Mouse (Mus musculus) forebrain, postnatal 0 days (tissue): ENCODE data around the gene Eno1. TPM values are rescaled to one million over a fixed set of nuclear protein-coding genes. Genes with fewer than 3 reads are reported as not detected.
A peak's percentile ranks its signal among the peaks of the same experiment; 100 is the strongest.
"Not testable (repeated sequence)": the region's sequence is repeated elsewhere in the genome, so short reads cannot be mapped to it uniquely, and the experiment has no call there.

Experiments
- ATAC-seq: fragments of 200-750 bp; cut with Nextera tagmentation; 2 replicates; pipeline ENCODE4 v1.8.0; 2017; ENCODE audit warnings: mild to moderate bottlenecking, moderate library complexity
- DNase-seq: peaks from one replicate; pipeline ENCODE4 v3.0.0-alpha.2; 2015
- H3K27ac ChIP-seq: fragments of 300-500 bp; sonication (generic); 2 replicates; pipeline ENCODE4 v1.5.1; 2014; ENCODE audit warnings: low read depth, mild to moderate bottlenecking, antibody characterized with exemption, low read length, moderate library complexity, mixed read lengths
- H3K27me3 ChIP-seq: fragments of 300-500 bp; sonication (generic); 2 replicates; pipeline ENCODE4 v1.6.1; 2014; ENCODE audit warnings: mild to moderate bottlenecking, low read length, mixed read lengths; ENCODE audit not compliant: insufficient read depth
- H3K36me3 ChIP-seq: fragments of 300-500 bp; sonication (generic); 2 replicates; pipeline ENCODE4 v1.6.1; 2014; ENCODE audit warnings: mild to moderate bottlenecking, moderate library complexity; ENCODE audit not compliant: insufficient read depth
- H3K4me1 ChIP-seq: fragments of 300-500 bp; sonication (generic); 2 replicates; pipeline ENCODE4 v1.6.1; 2014; ENCODE audit warnings: antibody characterized with exemption; ENCODE audit not compliant: insufficient read depth
- H3K4me2 ChIP-seq: fragments of 300-500 bp; sonication (generic); 2 replicates; pipeline ENCODE4 v1.6.1; 2014; ENCODE audit warnings: low read depth, mild to moderate bottlenecking, moderate library complexity
- H3K4me3 ChIP-seq: fragments of 300-500 bp; sonication (generic); 2 replicates; pipeline ENCODE4 v1.5.1; 2014; ENCODE audit warnings: low read depth, low read length, mixed read lengths
- H3K9ac ChIP-seq: fragments of 300-500 bp; sonication (generic); 2 replicates; pipeline ENCODE4 v1.6.1; 2014; ENCODE audit warnings: mild to moderate bottlenecking
- H3K9me3 ChIP-seq: fragments of 300-500 bp; sonication (generic); 2 replicates; pipeline ENCODE4 v1.6.1; 2016; ENCODE audit warnings: low read length
- CTCF ChIP-seq: sonication (generic); IDR thresholded peaks from 2 replicates; pipeline ENCODE4 v1.5.1; 2016; ENCODE audit warnings: antibody characterized with exemption, control low read depth, low read depth
- WGBS: fragments of 180-500 bp; shearing (Covaris S2); extraction: QIAGEN DNeasy Blood & Tissue Kit; methylation state at CpG from one replicate; pipeline ENCODE4 v1.1.7; 2014; 5-methylcytosine and 5-hydroxymethylcytosine counted together
- polyA plus RNA-seq: library from polyadenylated mRNA; unstranded; fragments of >200 nt; fragmentation: Nextera tagmentation; extraction: Ambion mirVana; gene quantifications from 2 replicates; pipeline ENCODE4 v1.2.1, GENCODE M21; 2015
- total RNA-seq: library from RNA; depleted of rRNA; stranded (reverse); fragments of >200 nt; gene quantifications from 2 replicates; pipeline ENCODE4 v1.2.3, GENCODE M21; 2014

Gene Eno1
- total and polyA plus RNA-seq, 2 experiments from 2014 or later, result 328 to 963 TPM

DNA sequence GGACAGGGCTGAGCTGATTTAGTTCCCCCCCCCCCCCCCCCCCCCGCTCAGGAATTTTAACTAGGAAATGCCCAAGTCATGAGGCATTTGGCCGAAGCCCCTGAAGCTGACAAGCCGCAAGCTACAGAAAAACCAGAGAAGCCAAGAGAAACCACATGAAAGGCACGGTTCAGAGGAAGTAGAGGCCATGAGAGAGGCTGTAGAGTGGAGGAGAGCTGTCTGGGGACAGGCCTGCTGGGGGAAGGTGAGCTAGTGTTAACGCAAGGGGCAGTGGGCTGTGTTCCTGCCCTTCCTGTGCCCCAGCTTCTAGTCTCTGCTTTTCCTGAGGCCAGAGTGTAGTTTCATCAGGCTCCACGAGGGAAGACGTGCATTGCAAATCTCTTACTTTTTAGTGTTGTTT, 33.2 kb downstream of the Eno1 start:
- H3K4me2 ChIP-seq, result no peak overlapping the region
- no peak for DNase-seq
- H3K27ac ChIP-seq, result no peak overlapping the region
- no peak overlapping the region for H3K4me3 ChIP-seq
- TF ChIP-seq CTCF, result no peak
- no peaks in the 10 kb centered on the region for H3K27me3 ChIP-seq
- no peak overlapping the region for H3K9ac ChIP-seq
- no peak for ATAC-seq
- H3K36me3 ChIP-seq, result no peaks in the 10 kb centered on the region
- H3K9me3 ChIP-seq, result no peaks in the 10 kb centered on the region
- 64% methylated on average over 7 of the region's 7 CpGs for whole genome bisulfite sequencing
- no peaks in the 10 kb centered on the region for H3K4me1 ChIP-seq

DNA sequence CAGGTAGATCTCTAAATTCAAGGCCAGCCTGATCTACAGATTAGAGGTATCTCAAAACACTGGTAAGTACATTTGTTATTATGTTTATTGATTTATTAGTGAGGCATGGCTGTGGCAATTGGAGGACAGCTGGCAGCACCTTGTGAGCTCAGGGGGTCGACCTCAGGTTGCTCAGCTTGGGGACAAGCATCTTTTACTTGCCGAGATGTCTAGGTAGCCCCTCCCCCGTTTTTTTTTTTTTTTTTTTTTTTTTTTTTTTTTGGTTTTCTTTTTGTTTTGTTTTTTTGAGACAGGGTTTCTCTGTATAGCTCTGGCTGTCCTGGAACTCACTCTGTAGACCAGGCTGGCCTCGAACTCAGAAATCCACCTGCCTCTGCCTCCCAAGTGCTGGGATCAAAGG, 34.2 kb downstream of the Eno1 start:
- DNase-seq, H3K4me1 ChIP-seq, H3K27ac ChIP-seq, H3K9me3 ChIP-seq, ATAC-seq, H3K4me2 ChIP-seq, H3K36me3 ChIP-seq, H3K4me3 ChIP-seq, H3K9ac ChIP-seq, H3K27me3 ChIP-seq: not testable (repeated sequence)
- 70% methylated on average over 4 of the region's 4 CpGs for WGBS

DNA sequence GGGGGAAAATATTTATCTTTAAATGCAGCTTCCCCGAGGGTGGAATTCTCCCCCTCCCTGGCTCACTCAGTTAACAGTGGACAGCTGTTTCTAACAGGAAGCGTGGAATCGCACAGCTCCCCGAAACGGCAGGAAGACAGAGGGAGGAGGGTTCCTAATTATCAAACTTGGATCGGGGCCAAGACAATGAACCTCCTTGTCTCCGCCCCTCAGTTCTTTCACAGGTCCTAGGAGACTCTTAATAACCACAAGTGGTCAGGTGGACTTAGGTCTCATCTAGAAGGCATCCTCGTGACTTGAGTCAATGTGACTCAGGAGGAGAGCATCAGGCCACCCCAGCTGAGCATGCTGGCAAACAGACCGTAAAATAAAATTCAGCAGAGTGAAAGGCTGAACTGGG, 36.2 kb downstream of the Eno1 start:
- H3K9ac ChIP-seq, result no peak overlapping the region
- H3K4me2 ChIP-seq, result peak overlapping the region; percentile 4; the same call in 1 of the 2 replicates
- no peaks in the 10 kb centered on the region for H3K27me3 ChIP-seq
- H3K9me3 ChIP-seq, result no peaks in the 10 kb centered on the region
- no peaks in the 10 kb centered on the region for H3K4me1 ChIP-seq
- ATAC-seq (peak; percentile 40; the same call in 1 of the 2 replicates), DNase-seq (peak; percentile 62)
- 4% methylated on average over 9 of the region's 9 CpGs for WGBS
- H3K27ac ChIP-seq, result no peak overlapping the region
- no peak for TF ChIP-seq CTCF
- no peaks in the 10 kb centered on the region for H3K36me3 ChIP-seq
- H3K4me3 ChIP-seq, result no peak overlapping the region

DNA sequence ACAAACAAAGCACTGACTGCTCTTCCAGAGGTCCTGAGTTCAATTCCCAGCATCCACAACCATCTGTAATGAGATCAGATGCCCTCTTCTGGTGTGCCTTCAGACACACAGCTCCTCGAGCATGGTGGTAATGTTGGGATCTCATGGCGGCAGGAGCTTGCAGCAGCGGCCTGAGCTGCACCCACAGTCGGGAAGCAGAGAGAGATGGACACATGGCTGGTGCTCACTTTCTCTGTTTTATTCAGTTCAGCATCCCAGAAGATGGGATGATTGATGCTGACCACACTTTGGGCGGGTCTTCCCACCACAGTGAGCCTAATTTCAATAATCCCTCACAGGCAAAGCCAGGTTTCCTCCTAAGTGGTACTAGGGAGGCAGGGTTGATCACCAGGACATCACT, 39.0 kb downstream of the Eno1 start:
- Histone ChIP-seq H3K4me1 (peaks cover 2% of the 10 kb centered on the region; the same call in 1 of the 2 replicates), H3K9me3 (no peaks in the 10 kb centered on the region), H3K27ac (no peak overlapping the region), H3K4me2 (no peak overlapping the region), H3K27me3 (no peaks in the 10 kb centered on the region), H3K36me3 (no peaks in the 10 kb centered on the region), H3K9ac (no peak overlapping the region), H3K4me3 (no peak overlapping the region)
- no peak for DNase-seq
- TF ChIP-seq CTCF, result no peak
- no peak for ATAC-seq
- 89% methylated on average over 5 of the region's 5 CpGs for WGBS

DNA sequence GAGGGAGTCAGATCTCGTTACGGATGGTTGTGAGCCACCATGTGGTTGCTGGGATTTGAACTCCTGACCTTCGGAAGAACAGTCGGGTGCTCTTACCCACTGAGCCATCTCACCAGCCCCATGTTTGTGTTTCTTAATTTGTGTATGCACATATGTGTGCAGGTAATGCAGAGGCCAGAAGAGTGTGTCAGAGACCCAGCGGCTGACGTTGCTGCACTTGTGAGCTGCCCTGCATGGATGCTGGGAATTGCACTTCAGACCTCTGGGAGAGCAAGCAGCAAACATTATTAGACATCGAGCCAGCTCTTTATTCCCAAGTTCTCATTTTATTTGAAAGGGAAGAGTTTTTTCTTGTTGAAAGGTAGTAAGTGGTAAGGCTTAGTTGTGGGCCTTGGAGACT, 42.8 kb downstream of the Eno1 start:
- ATAC-seq, H3K27ac ChIP-seq, H3K27me3 ChIP-seq, H3K4me2 ChIP-seq, H3K36me3 ChIP-seq, DNase-seq, H3K4me3 ChIP-seq, H3K9me3 ChIP-seq, H3K9ac ChIP-seq: not testable (repeated sequence)
- peaks cover 10% of the 10 kb centered on the region for H3K4me1 ChIP-seq
- 87% methylated on average over 5 of the region's 7 CpGs for WGBS

DNA sequence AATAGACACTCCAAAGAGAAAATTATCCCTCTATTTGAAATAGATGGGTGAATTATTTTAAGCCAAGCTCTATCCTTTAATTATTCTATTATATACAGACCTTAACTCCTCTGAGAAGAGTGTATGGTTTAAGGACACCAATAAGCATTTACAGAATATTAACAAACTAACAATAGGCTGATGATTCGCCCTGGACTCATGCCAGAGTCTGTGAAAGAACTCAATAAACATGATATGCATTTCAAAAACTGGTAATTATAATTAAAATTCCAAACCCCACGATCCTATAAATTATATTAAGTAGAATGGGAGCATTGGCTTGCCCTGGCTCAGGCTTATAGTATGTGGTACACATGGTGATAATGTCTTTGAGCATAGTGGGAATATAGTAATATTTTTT, 43.5 kb downstream of the Eno1 start:
- Histone ChIP-seq H3K36me3 (no peaks in the 10 kb centered on the region), H3K9ac (no peak overlapping the region), H3K4me3 (no peak overlapping the region), H3K27me3 (no peaks in the 10 kb centered on the region), H3K4me2 (no peak overlapping the region), H3K4me1 (peaks cover 11% of the 10 kb centered on the region), H3K27ac (no peak overlapping the region), H3K9me3 (no peaks in the 10 kb centered on the region)
- ATAC-seq (no peak), DNase-seq (no peak)
- 38% methylated on average over 2 of the region's 2 CpGs for WGBS
- TF ChIP-seq CTCF, result no peak

DNA sequence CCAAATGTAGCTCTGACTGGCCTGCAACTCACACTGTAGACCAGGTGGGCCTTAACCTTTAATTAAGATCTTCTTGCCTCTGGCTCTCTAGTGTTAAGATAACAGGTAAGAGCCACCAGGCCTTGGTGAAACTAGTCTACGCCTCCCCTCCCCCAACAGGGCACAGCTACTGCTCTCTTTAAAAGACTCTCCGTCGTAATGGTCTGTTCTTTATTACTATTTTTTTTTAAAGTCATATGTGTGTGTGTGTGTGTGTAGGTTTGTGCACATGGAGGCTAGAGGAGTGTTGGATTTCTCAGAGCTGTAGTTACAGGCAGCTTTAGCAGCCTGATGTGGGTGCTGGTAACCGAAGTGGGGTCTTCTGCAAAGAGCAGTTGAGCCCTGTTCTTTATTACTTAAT, 43.9 kb downstream of the Eno1 start:
- WGBS, result 40% methylated on average over 4 of the region's 4 CpGs
- Histone ChIP-seq H3K27ac (peak overlapping the region; percentile 100; the same call in 1 of the 2 replicates), H3K4me2 (peak overlapping the region; percentile 64), H3K9me3 (no peaks in the 10 kb centered on the region), H3K4me1 (peaks cover 11% of the 10 kb centered on the region), H3K36me3 (no peaks in the 10 kb centered on the region), H3K4me3 (peak overlapping the region; percentile 89), H3K9ac (0 out of 2 replicates have a peak overlapping the region, but pooled peaks have one; percentile 94), H3K27me3 (no peaks in the 10 kb centered on the region)
- no peak for TF ChIP-seq CTCF
- no peak for DNase-seq
- no peak for ATAC-seq
